Mouse (Mus musculus) skeletal muscle tissue, postnatal 0 days (tissue): ENCODE data around the gene Olfr463. TPM values are rescaled to one million over a fixed set of nuclear protein-coding genes. Genes with fewer than 3 reads are reported as not detected.

Experiments used
- polyA plus RNA-seq: library from polyadenylated mRNA; unstranded; fragments of >200 nt; fragmentation: Nextera tagmentation; extraction: Ambion mirVana; gene quantifications from 2 replicates; pipeline ENCODE4 v1.2.1, GENCODE M21; 2015

Gene Olfr463
- not detected in 2 replicates for polyA plus RNA-seq

DNA sequence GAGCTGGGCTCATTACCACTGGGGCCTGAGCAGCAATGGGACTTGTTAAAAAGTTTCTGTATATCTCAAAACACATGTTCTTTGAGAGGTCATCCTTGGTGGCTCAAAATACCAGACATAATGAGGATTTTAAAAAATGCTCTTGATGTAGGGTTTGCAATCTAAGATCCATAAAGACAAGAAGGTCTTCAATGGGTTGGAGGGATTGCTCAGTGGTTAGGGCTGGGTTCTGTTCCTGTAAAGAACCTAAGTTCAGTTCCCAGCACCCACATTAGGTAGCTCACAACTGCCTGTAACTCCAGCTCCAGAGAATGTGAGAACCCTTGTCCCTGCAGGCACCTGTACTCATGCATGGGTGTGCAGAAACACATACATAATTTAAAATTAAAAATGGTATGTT is at the start of gene Olfr463:
TSS of gene Olfr463 (minus strand) at position 101 of the 400 bp plus-strand sequence.

DNA sequence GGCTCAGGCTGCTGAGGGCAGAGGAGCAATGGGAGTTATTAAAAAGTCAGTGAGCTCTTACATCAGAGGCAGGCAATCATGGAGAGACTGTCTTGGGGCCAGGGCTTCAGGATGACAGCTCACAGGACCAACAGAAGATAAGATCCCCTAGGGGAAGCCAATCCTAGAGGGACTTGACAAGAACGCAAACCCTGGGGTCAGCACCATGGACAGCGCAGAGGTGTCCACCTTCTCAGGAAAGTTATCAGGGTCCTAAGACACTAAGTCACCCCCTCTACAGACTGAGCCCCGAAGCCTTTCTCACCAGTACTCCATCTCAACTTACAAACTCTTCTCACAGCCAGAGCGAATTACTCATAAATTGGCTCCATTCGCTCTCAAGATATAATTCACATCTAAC is 23.8 kb upstream of the Olfr463 start, which contains the start of gene Olfr464:
TSS of gene Olfr464 (minus strand) at position 2 of the 400 bp plus-strand sequence.

DNA sequence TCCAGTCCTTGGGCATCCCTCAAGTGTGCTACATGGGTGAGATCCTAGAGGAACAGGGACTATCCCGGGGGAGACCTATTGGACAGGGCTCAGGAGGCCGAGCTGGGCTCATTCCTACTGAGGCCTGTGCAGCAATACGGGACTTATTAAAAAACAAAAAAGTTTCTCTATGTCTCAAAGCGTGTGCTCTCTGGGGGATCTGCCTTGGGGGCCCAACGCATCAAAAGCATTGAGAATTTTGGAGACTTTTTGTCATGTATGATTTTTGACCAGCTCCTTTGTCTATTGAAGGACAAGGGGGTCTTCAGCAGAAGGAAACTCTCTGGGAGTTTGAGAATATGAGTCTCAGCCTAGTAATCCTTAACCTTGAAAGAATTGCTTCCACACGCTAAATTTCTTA is 5.0 kb downstream of the Olfr463 start, which contains the start of gene Olfr462:
TSS of gene Olfr462 (minus strand) at position 101 of the 400 bp plus-strand sequence.

DNA sequence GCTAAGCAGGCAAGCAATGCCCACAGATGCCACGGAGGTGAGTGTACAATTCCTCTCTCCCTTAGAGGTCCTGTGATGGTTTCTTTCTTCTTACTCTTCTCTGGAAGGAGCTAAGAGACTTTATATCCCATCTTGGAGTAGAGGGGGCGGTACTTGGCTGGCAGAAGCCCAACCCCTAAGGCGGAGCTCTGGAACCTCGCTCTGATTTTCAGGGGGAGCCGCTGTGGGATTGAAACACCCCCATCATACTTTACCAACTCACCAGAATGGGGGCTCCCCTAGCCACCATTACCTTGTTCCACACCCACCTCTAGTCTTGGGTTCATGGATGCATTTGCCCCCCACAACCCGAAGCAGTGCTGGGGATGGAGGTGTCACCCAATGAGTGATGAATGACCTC is 21.8 kb downstream of the Olfr463 start, which contains the start of gene Epx:
TSS of gene Epx (minus strand) at position 101 of the 400 bp plus-strand sequence.

DNA sequence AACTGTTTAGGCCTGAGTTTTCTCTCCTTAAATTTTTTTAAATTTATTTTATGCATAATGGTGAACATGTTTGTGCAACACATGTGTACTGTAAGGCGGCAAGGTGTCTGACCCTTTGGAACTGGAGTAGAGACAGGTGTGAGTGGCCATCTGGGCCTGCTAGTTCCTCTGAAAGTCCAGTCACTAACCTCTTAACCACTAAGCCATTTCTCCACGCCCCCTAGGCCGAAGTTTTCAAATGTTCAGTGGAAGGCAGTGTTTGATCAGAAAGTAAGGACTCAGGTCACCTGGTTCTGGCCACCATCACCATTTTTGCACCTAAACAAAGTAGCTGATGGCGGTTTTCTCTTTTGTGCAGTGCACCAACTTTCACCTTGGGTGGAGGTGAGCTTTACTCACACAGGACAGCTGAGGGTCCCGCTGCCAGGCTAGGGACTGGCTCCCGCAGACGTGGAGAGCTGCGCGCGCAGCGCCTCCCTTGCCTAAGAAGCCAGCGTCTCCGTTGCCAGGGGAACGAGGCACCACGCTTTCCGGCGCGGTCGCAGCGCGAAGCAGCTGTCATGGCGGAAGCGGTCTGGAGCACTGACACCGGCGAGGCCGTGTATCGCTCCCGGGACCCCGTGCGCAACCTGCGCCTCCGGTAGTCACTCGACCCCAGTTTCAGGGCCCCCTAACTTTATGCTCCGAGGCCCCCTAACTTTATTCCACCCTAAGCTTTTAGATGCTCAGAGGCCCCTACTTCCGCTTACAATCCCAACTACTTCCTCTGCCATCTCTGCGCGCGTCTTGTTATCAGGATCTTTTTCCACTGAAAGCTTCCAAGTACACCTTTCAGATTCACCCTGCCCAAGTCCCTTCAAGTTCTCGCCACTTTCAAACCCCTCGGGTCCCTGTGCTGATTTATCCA is 44.2 kb downstream of the Olfr463 start, which contains the start of gene Mks1:
TSS of gene Mks1 (plus strand) at position 526 of the 907 bp plus-strand sequence.

Other genes with a start within 250 kb of the Olfr463 start
- gene Rnf43, start 234.7 kb downstream of the Olfr463 start, polyA plus RNA-seq, result 0.22 and 0.78 TPM in 2 replicates
- gene Supt4a, start 159.8 kb downstream of the Olfr463 start, polyA plus RNA-seq, result 95.1 and 107 TPM in 2 replicates
- gene Tspoap1, start 136.8 kb downstream of the Olfr463 start, polyA plus RNA-seq, result 0.19 TPM in 2 replicates
- gene Mpo, start 103.8 kb downstream of the Olfr463 start, polyA plus RNA-seq, result 0.12 and 0.21 TPM in 2 replicates
- gene Lpo, start 69.1 kb downstream of the Olfr463 start, polyA plus RNA-seq, result 0.05 TPM in 1 of 2 replicates, not detected in the other
- 4.5 and 4.7 TPM in 2 replicates for gene Mks1, start 44.2 kb downstream of the Olfr463 start, polyA plus RNA-seq
- 0.33 and 0.65 TPM in 2 replicates for gene Epx, start 21.9 kb downstream of the Olfr463 start, polyA plus RNA-seq
- gene Olfr462, start 5.1 kb downstream of the Olfr463 start, polyA plus RNA-seq, result not detected in 2 replicates
- gene Olfr464, start 23.6 kb upstream of the Olfr463 start, polyA plus RNA-seq, result not detected in 2 replicates
- gene Dynll2, start 90.1 kb upstream of the Olfr463 start, polyA plus RNA-seq, result 16.7 and 21.4 TPM in 2 replicates
- gene Srsf1, start 150.0 kb upstream of the Olfr463 start, polyA plus RNA-seq, result 76.3 and 87.9 TPM in 2 replicates
- 18.0 and 18.6 TPM in 2 replicates for gene Vezf1, start 170.9 kb upstream of the Olfr463 start, polyA plus RNA-seq
- gene Cuedc1, start 200.7 kb upstream of the Olfr463 start, polyA plus RNA-seq, result 20.6 and 21.2 TPM in 2 replicates